Mouse (Mus musculus) heart, embryonic 14.5 days (tissue): ENCODE results near the gene Sycp1. TPM values are rescaled to one million over a fixed set of nuclear protein-coding genes. Genes with fewer than 3 reads are reported as not detected.

Source experiments
- ATAC-seq: fragments of 200-750 bp; cut with Nextera tagmentation; 2 replicates; pipeline ENCODE4 v1.8.0; 2017; ENCODE audit warnings: low read depth, moderate TSS enrichment; ENCODE audit not compliant: insufficient number of reproducible peaks, insufficient read depth, low FRiP score
- H3K27ac ChIP-seq, 2 experiments: fragments of 200-500 bp in 1 of 2; fragments of 300-500 bp in 1 of 2; sonication (generic) in 1 of 2; replicated peaks in 1 of 2; 2 replicates each; pipeline ENCODE4 v1.5.1; 2012 to 2014; ENCODE audit warnings: low read depth in 2 of 2, low read length in 2 of 2, control low read depth in 1 of 2, mild to moderate bottlenecking in 1 of 2, mixed read lengths in 1 of 2; ENCODE audit not compliant: control insufficient read depth in 1 of 2, insufficient read depth in 1 of 2
- H3K27me3 ChIP-seq: fragments of 300-500 bp; sonication (generic); 2 replicates; pipeline ENCODE4 v1.6.1; 2014; ENCODE audit warnings: mild to moderate bottlenecking, low read length, control low read depth; ENCODE audit not compliant: control insufficient read depth, insufficient read depth
- H3K36me3 ChIP-seq: fragments of 300-500 bp; sonication (generic); 2 replicates; pipeline ENCODE4 v1.6.1; 2014; ENCODE audit warnings: mild to moderate bottlenecking, control low read depth, low read length, mixed read lengths; ENCODE audit not compliant: control insufficient read depth, insufficient read depth
- H3K4me1 ChIP-seq, 2 experiments: fragments of 200-500 bp in 1 of 2; fragments of 300-500 bp in 1 of 2; sonication (generic) in 1 of 2; 2 replicates each; pipeline ENCODE4 v1.6.1; 2012 to 2014; ENCODE audit warnings: low read length in 2 of 2, control low read depth in 1 of 2, mixed read lengths in 1 of 2; ENCODE audit not compliant: control insufficient read depth in 2 of 2, insufficient read depth in 2 of 2
- H3K4me2 ChIP-seq: fragments of 300-500 bp; sonication (generic); 2 replicates; pipeline ENCODE4 v1.6.1; 2014; ENCODE audit warnings: mild to moderate bottlenecking, low read length
- H3K4me3 ChIP-seq, 2 experiments: fragments of 200-500 bp in 1 of 2; fragments of 300-500 bp in 1 of 2; sonication (generic) in 1 of 2; 2 replicates each; pipeline ENCODE4 v1.5.1; 2012 to 2014; ENCODE audit warnings: low read length in 2 of 2, mild to moderate bottlenecking in 2 of 2, control low read depth in 1 of 2, low read depth in 1 of 2, moderate library complexity in 1 of 2; ENCODE audit not compliant: control insufficient read depth in 1 of 2, insufficient read depth in 1 of 2
- H3K9ac ChIP-seq: fragments of 300-500 bp; sonication (generic); 2 replicates; pipeline ENCODE4 v1.6.1; 2014; ENCODE audit warnings: mild to moderate bottlenecking, low read length
- H3K9me3 ChIP-seq: fragments of 300-500 bp; sonication (generic); 2 replicates; pipeline ENCODE4 v1.6.1; 2016; ENCODE audit warnings: low read length, control low read depth; ENCODE audit not compliant: control insufficient read depth
- WGBS: fragments of 180-500 bp; shearing (Covaris S2); extraction: QIAGEN DNeasy Blood & Tissue Kit; methylation state at CpG from one replicate; pipeline ENCODE4 v1.1.7; 2014; 5-methylcytosine and 5-hydroxymethylcytosine counted together
- polyA plus RNA-seq: library from polyadenylated mRNA; unstranded; fragments of >200 nt; fragmentation: Nextera tagmentation; extraction: Ambion mirVana; gene quantifications from 2 replicates; pipeline ENCODE4 v1.2.1, GENCODE M21; 2014

The Sycp1 gene
- not detected in 2 replicates for polyA plus RNA-seq

DNA sequence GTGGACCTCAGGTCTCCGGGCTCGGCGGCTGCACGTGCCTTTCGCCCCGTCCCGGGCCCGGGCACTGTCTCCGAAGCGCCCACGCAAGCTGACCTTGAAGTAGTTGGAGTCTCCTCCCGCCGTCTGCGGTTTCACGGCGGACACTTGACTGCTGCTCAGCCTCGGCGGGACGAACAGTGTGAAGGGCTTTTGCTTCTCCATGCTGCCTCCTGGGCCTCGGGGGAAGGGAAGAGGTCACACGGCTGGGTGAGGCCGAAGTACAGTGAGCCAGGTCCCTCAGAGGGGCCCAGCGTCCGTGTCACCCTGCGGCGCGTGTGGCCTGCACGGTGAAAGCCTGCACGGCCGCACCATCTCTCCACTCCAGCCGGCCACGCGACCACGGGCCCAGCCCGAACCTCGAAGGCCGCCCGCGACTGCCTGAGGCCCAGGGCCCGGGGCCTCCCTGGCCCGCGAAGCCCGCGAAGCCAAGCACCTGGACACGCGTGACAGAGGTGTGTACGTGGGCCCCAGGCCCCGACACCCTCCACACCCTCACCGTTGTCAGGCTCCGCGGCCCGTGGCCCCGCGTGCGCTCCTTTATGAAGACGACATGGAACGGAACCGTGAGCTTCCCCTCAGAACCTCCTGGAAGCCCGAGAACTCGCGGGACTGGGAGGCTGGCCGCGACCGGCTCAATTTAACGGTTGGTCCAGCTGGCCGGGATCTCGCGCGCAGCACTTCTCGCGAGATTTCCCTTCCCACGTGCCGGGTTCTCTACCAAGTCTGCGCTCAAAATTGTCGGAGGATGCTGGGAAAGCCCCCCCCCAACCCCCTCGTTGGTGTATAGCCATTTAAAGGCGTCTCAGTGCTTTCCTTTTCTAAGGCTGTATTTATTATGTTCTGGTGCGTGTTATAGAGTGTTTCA, at the start of gene Sycp1:
Gene Sycp1 (minus strand): TSS at position 650 of the 904 bp plus-strand sequence.
- Histone ChIP-seq H3K27ac (no peak within 1 kb of the TSS), H3K27me3 (no peaks in the 10 kb centered on the region), H3K4me1 (no peaks in the 10 kb centered on the region), H3K9ac (no peak within 1 kb of the TSS), H3K36me3 (no peaks in the 10 kb centered on the region), H3K4me3 (no peak within 1 kb of the TSS), H3K9me3 (0 out of 2 replicates have a peak, but pooled peaks cover 3% of the 10 kb centered on the region), H3K4me2 (no peak within 1 kb of the TSS)
- WGBS = 90% methylated on average over 78 of the region's 78 CpGs
- ATAC-seq = no peak

DNA sequence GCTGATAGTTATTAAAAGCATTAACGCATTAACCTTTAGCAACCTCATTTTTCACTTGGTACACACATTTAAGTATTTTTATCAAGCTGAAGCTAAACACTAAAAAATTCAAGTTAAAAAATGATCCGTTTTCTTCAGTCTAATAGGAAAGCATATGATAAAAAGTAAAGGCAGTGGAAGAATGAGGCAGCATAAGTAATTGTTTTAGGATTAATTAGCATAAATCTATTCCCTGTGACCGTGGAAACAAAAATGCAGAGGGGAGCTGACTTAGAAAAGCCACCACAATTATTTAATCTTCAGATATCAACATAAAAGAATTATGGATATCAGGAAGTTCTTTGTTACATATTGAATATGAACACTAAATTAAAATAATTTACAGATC, 44.4 kb upstream of the Sycp1 start:
- Histone ChIP-seq H3K9ac (no peak overlapping the region), H3K27me3 (no peaks in the 10 kb centered on the region), H3K27ac (no peak overlapping the region; a peak in 1 of 4 replicates), H3K9me3 (no peaks in the 10 kb centered on the region), H3K4me1 (0 out of 4 replicates have a peak, but pooled peaks cover 0 to 7% of the 10 kb centered on the region in 2 experiments), H3K4me3 (no peak overlapping the region), H3K4me2 (no peak overlapping the region; the same call in 1 of the 2 replicates), H3K36me3 (no peaks in the 10 kb centered on the region)
- WGBS = 56% methylated on average over 3 of the region's 3 CpGs
- ATAC-seq = no peak

DNA sequence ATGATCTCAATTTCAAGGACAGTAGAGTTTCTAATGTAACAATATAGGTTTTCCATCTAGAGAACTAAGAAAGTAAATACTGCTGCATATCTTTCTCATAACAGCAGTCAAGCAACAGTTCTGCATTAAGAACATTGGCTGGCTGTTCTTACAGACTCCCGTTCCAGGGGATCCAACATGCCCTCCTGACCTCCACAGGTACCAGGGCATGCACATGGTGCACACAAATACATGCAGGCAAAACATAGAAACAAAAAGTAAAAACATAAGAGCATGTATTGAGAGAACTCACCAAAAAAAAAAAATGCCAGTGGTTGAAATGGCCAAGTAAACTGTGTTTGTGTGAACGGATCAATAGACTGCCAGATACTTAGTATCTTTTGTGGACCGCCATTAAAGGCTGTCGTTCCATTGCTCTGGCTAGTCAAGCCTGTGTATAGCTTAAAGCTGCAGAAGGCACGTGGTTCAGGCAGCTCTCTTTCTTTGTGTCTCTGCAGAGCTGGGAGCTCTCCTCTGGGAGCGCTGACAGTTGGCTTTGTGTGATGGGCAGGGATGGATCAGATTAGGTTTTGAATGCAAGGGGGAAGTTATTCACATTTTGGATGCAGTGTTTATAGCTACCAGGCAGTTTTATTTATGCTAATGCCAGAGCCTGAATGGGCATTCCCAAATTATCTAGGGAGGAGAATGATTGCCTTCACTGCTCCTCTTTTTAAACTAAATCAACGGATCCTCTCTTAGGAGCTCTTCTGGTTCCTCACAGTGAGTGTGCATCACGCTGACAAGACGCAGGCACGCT, 43.8 kb upstream of the Sycp1 start:
- Histone ChIP-seq H3K27me3 (no peaks in the 10 kb centered on the region), H3K36me3 (no peaks in the 10 kb centered on the region), H3K27ac (no peak overlapping the region; a peak in 1 of 4 replicates), H3K9me3 (no peaks in the 10 kb centered on the region), H3K9ac (no peak overlapping the region), H3K4me3 (no peak overlapping the region), H3K4me1 (0 out of 4 replicates have a peak, but pooled peaks cover 0 to 7% of the 10 kb centered on the region in 2 experiments), H3K4me2 (no peak overlapping the region; the same call in 1 of the 2 replicates)
- 28% methylated on average over 10 of the region's 10 CpGs for WGBS
- ATAC-seq = no peak

DNA sequence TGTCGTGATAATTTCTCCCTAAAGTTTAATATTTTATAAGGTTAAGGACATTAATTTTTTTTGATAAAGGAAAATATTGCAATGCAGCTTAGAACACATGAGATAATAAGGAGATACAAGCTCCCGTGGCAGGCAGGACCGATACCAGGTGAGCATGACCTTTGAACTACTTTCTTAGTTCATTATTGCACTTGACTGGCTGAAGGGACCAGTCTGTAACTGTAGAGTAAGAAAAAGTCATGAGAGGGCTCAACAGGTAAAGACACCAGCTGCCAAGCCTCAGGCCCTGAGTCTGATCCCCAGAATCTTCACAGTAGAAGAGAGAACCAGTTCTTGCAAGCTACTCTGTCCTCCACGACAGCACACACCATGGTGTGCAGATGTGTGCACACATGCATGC, 41.0 kb upstream of the Sycp1 start:
- 83% methylated on average over 4 of the region's 4 CpGs for WGBS
- no peaks in the 10 kb centered on the region for H3K36me3 ChIP-seq
- no peak overlapping the region for H3K4me3 ChIP-seq
- H3K9me3 ChIP-seq = no peaks in the 10 kb centered on the region
- H3K4me1 ChIP-seq = 0 out of 4 replicates have a peak, but pooled peaks cover 0 to 7% of the 10 kb centered on the region in 2 experiments
- ATAC-seq = no peak
- no peak overlapping the region for H3K9ac ChIP-seq
- H3K27me3 ChIP-seq = no peaks in the 10 kb centered on the region
- no peak overlapping the region for H3K4me2 ChIP-seq
- no peak overlapping the region for H3K27ac ChIP-seq

DNA sequence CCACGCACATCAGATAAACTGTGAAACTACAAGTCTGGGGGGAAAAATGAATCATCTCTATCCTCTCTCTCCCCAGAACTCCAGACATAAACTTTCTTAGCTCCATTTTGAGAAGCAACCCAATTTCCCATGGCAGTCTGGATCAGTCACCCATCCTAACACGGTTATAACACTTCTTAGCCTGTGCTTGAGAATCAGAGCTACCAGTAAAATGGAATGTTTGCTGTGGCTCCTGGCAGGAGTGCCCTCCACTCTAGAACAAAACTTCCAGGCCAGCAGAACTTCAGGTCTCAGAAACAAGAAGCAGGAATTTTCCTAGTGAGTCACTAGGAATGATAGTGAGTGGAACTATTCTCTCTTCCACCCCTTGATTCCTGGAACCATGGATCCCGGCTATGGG, 34.6 kb upstream of the Sycp1 start:
- 79% methylated on average over 3 of the region's 3 CpGs for WGBS
- no peak overlapping the region for H3K4me3 ChIP-seq
- H3K27ac ChIP-seq = no peak overlapping the region
- H3K4me2 ChIP-seq = no peak overlapping the region
- no peaks in the 10 kb centered on the region for H3K4me1 ChIP-seq
- no peaks in the 10 kb centered on the region; the same call in 1 of the 2 replicates for H3K27me3 ChIP-seq
- no peak overlapping the region for H3K9ac ChIP-seq
- ATAC-seq = no peak
- H3K36me3 ChIP-seq = no peaks in the 10 kb centered on the region
- no peaks in the 10 kb centered on the region for H3K9me3 ChIP-seq

DNA sequence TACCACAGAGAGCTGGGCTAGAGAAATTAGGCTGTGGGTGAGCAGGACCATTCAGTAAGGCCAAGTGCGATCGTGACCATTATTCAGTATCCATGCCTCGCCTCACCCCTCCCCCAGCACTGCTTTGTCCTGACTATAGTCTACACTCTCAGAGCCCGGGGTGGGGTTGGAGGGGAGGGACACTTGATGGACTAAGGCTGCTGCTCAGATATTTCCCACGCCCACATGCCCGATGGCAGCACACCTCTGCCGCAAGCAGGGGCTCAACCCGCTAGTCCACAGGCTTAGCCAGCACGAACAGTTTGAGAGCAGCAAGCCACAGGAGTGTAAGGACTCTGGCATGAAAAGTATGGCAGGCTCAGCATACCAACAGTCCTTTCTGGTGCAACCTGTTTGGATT, 34.2 kb upstream of the Sycp1 start:
- no peaks in the 10 kb centered on the region for H3K9me3 ChIP-seq
- H3K4me2 ChIP-seq = no peak overlapping the region
- no peaks in the 10 kb centered on the region for H3K36me3 ChIP-seq
- H3K4me1 ChIP-seq = no peaks in the 10 kb centered on the region
- no peak for ATAC-seq
- WGBS = 71% methylated on average over 9 of the region's 9 CpGs
- no peak overlapping the region for H3K4me3 ChIP-seq
- no peak overlapping the region for H3K27ac ChIP-seq
- H3K9ac ChIP-seq = no peak overlapping the region
- H3K27me3 ChIP-seq = no peaks in the 10 kb centered on the region; the same call in 1 of the 2 replicates

DNA sequence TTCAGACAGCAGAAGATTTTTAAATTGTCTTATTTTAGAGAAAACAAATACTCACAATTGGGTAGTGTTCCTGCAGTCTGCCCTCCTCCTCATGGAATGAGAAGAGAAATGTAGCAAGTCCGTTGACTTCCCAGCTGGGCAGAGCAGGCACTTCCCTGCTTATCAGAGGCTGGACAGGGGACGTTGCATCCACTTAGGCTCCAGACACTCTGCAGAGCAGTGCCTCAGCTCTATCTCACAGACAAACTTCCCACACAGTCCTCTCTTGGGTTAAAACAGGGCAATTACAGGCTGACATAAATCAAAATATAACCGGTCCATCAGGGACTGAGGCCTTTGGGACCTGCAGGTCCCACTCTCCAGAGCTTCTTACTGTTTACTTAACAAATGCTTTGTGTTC, 28.1 kb upstream of the Sycp1 start, which contains the start of gene Nr1h5:
Gene Nr1h5 (minus strand): TSS at position 101 of the 400 bp plus-strand sequence.
- no peaks in the 10 kb centered on the region; the same call in 1 of the 2 replicates for H3K27me3 ChIP-seq
- WGBS = 7% methylated on average over 3 of the region's 3 CpGs
- no peak within 1 kb of the TSS for H3K4me2 ChIP-seq
- H3K9me3 ChIP-seq = no peaks in the 10 kb centered on the region
- no peak within 1 kb of the TSS for H3K9ac ChIP-seq
- ATAC-seq = no peak
- H3K4me1 ChIP-seq = peaks cover 0 to 2% of the 10 kb centered on the region in 2 experiments; a peak in 1 of 4 replicates
- no peaks in the 10 kb centered on the region for H3K36me3 ChIP-seq
- no peak within 1 kb of the TSS for H3K4me3 ChIP-seq
- no peak within 1 kb of the TSS for H3K27ac ChIP-seq
